Mouse (Mus musculus): ENCODE measurements around the gene Pgk2. TPM values are rescaled to one million over a fixed set of nuclear protein-coding genes. Genes with fewer than 3 reads are reported as not detected.

The Pgk2 gene
- not detected for total RNA-seq (2023)

DNA sequence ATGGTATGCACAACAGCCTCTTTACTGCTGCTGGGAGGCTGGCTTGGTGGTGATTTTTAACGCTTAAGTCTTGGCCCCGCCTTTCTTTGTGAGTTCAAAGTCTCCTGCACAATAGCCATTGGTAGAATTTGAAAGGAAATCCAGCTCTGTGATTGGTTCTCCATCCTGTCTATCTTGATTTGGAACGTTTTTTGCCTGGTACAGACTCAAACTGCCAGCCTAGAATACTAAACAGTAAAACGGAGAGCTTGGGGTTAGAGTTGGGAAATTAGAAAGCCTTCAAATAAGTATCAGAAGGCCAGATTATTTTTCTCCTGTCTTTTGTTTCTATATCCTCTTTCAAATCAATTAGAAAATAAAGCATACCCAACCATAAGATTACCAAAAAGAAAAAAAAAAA lies at the start of gene Pgk2:
TSS of gene Pgk2 (minus strand) at position 101 of the 400 bp plus-strand sequence.

DNA sequence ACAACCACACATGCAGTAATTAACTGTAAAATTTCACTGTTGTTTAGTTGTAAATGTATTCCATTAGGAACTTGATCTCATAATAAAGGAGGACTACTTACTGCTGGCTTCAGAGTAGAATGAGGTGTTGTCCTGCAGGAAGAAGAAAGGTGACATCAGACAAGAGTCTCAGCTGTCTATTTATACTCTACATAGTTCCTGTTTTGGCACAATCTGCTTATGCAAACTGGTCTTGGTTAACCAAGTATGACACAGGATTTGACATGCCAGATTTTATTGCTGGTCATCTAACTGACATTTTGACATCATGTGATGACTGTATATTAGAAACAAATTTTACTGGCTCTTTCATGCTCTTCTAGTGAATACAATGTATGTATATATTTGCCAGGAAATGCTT lies 33.7 kb upstream of the Pgk2 start, which contains the start of gene Crisp3:
TSS of gene Crisp3 (minus strand) at position 154 of the 400 bp plus-strand sequence.

Other genes starting within 250 kb of the Pgk2 start
- not detected for gene AC192777.2, start 113.2 kb downstream of the Pgk2 start, total RNA-seq (2023)
- not detected for gene Crisp3, start 33.6 kb upstream of the Pgk2 start, total RNA-seq (2023)
- gene Crisp1, start 110.6 kb upstream of the Pgk2 start, total RNA-seq (2023), result not detected